Mouse (Mus musculus): Measurements from ENCODE around the gene Gcg.

The Gcg gene

DNA sequence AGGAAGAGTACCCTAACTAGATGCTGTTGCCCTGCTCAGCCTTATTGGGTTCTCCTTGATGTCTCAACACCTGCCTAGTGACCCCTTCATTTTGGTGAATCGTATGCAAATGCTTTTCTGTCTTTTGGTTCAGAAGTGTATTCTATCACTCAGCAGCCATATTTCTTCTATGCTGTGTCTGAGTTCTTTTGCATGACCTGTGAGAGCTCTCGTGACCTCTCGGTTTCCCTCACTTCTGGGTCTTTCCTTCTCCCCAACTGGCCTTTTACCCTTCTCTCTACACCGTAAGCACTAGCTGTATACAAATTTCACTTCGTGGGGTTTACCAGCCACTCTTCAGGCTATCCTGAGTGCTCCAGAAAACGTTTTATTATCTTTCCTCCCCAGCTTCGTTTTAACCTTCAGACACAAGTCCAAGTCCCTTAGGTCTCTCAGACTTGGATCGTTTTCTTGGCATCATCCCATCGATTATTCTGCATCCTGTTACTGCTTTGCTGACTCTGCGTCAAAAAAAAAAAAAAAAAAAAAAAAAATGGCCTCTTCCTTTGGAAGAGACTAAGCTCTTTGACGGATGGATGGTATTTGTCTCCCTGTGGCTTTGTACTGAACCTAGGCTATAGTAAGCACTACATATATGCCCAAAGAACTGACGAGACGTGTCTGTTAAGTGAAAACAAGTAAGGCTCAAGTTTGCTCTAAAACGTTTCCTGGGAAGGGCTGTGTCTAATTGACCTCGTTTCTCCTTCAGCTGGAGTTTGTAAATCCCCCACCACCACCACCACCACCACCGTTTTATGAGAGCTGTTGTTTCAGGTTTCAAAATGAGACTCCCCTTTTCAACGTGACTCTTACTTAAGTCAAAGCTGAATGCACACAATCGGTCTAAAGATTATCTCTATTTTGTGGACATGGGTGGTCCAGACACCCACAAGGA, 23.9 kb downstream of the Gcg start:
- DNase-seq (ENCODE audit: low read depth): peak; percentile 68

DNA sequence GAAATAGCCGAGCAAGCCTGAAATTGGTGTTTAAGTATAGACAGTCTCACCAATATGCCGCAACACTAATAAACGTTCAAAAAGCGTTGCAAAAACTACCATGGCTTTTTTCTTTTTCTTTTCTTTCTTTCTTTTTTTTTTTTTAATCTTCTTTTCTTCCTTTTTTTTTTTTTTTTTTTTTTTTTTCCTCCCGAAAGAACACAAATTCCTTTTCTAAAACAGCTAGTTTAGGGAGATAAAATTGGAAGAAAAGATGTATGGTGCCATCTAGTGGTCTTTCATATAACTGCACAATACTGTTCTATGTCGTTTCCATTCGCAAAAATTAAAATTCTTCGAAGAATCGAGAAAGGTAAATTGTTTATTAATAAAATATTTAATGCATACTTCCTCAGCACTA, 25.4 kb downstream of the Gcg start:
- DNase-seq (ENCODE audit: low read depth): peak; percentile 78

DNA sequence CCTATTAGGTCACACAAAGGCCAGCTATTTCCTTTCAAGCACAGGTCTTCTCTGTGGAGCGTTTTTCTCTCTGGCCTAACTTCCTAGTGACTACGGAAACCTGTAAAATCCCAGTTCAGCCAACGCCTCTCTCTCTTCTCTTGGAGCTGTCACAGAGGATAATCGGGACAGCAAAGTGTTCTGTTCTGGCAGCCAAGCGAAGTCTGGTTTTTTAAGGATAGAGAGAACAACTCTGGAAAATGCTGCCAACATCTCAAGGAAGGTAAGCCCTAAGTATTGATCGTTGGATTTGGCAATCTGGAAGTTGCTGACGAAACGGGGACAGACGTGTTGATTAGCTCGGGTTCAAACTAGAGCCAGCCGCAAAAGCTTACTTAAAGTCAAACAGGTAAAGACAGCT, 28.5 kb downstream of the Gcg start:
- DNase-seq (ENCODE audit: low read depth): no peak

DNA sequence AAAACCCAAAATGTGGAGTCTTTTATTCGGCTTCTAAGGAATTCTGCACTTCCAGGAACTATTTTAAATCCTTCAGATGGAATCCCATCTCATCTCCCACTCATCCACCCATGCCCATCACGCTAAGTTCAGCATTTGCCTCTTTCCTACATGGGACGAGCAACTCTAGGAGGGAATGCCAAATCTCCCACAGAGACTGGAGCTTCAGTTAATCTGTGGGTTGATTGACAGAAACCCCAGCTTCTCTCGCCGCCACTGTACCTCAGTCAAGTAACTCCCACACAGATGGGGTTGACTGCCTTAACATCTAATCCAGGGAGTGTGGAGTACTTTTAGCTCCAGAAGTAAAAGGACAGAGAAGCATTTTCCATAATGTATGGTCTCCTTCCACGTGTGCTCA, 29.4 kb downstream of the Gcg start:
- DNase-seq (ENCODE audit: low read depth): no peak

DNA sequence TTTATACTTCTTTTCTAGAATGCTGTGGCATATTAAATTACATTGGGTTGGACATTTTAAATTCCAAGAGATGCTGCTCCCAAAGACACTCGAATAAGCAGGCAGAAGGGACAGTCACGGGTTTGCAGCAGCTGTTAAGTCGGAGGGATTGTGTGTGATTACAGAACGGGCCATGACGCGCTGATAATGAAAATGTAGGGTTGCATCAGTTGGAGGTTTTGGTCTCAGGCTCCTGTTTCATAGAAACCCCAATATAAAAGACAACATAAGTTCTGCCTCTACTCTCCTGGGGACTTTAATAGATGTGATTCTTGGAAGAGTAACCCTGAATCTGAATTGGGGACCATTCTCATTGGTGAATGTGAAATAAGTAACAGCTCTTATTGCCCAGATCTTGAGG, 33.1 kb downstream of the Gcg start:
- no peak for DNase-seq (ENCODE audit: low read depth)

DNA sequence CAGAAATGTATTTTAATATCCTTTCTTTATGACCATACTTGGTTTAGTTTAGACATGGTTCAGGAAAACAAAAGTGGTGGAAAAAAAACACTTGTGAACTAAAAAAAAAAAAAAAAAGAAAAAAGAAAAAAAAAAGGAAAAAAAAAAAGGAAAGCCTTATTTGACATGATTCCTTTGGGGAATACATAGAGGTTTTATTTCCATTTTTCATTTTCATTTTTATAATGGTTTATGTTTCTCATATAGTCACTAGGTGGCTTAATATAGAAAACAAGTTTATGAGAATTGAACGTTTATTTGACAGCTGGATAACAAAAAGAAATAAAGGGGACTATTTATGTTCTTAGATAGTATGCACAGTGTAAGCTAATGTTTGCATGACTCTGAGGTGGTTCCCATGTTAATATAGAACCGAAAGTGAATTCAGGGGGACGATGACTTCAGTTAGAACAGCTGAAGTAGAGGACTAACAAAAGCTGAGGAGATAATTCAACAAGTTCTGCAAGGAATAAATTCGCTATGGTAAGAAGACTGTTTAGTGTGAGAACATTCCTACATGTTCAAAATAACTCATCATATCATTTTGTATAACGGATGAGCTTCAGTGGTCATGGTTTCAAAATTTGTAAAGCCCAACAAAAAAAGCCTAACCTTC, 33.6 kb downstream of the Gcg start:
- no peak for DNase-seq (ENCODE audit: low read depth)

DNA sequence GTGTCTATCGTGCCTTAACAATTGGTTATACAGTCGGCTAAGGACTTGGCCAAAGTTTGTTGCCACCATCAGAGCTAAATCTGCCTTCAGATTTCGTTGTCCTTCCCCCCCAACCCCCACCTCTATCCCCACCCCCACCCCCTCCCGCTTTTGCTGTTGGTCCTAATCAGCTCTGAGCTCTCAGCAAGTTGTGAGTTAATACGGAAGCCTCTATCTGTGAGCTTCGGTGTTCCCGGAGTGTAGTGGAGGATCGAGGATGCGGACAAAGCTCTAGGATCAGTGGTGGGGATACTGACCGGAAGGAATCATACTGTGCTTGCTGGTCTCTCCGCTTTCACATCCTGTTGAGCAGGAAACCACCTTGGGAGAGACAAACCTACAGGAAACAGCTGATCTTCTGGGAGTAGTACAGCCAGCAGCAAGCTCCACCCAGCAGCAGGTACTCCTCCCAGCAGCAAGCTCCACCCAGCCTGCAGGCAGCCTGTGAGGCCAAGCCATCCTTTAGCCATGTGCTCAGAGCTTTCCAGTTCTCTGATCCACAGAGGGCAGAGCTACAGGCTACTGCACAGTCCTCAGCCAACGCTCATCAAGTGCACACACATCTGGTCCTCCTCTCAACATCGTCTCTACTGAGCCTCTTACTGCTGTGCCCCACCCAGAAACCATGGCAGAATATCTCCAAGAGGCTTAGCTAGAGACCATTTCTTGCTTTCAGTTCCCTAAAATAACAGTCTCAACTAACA, 42.5 kb downstream of the Gcg start:
- DNase-seq (ENCODE audit: low read depth): peak; percentile 75

DNA sequence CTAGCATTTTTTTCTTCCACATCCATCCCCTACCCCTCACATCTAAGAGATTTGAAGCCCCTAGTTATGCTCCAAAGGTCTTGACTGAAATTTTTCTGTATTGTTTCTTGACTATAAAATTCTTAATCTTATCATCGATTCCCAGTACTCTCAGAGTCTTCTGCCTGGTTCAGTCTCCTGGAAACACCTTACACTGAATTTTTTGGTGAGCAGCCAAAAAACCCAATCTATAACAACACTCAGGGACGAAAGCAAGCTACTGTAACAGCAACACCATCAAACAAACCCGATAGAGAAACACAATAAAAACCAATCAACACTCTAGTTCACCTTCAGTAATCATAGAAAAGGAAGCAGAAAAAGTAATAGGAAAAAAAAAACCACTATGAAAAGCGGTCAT, 43.4 kb downstream of the Gcg start:
- DNase-seq (ENCODE audit: low read depth): no peak

DNA sequence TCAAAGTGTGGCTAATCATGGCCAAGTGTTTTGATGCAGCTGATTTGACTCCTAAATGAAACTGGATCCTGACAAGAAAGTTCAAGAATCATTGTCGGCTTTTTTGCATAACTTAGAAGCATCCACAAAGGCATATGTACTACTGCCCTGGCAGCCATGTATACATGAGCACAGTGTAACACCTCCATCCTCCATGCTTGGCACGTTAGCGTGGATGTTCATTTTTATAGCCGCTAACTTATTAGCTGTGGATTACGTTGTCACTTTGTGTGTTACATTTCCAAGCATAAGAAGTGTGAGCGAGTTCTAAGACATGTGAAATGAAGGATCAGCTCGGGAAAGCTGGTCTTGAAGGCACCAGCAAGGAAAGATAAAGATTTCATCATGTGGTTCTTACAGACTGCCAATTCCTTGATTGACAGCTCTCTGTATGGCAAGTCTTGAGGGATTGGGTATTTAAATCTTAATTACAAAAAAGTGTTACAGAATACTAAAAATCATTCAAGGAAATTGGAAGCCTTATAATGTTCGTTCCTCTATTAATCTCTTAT, 52.1 kb downstream of the Gcg start:
- DNase-seq (ENCODE audit: low read depth): no peak

DNA sequence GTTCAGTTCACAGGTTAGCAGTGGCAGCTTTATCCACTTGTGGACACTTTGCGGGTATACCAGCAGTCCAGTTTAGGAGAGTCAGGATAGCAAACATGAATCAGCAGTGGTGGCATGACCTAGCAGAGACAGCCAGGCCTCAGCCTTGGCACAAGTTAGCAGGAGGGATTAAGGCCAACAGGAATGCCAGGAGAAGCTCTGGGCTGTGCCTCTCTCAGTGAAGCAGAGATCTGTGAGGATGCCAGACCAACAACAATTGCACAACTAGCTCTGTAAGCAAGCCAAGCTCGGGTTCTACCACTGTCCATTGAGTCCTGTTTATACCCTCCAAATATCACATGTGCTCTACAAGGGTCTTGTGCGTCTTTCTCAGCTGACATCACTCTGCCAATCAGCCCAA, 57.5 kb downstream of the Gcg start:
- DNase-seq (ENCODE audit: low read depth): no peak
